Mouse (Mus musculus): Measurements from ENCODE around the gene Abcc4.

- TF ChIP-seq CTCF (IDR thresholded peaks at IDR 0.05; ENCODE audit: low read depth), result no peak
- no peak for TF ChIP-seq EP300 (IDR thresholded peaks at IDR 0.05; ENCODE audit: low read depth)
Measured at GRCm38 (mm10) chr14:118579013-118579728, 126.8 kb downstream of the Abcc4 start.

Measured in liver, postnatal 0 days (tissue).